Mouse (Mus musculus) embryonic fibroblast, embryonic 13.5 days (primary cell): ENCODE measurements at regions not wholly inside any gene's neighbourhood (a gene's known extent, or its start where the extent isn't known, plus 50 kb on each side); places are given as distances from the start of the nearest gene placed in this dataset.

ENCODE experiments used
- CTCF ChIP-seq: IDR thresholded peaks from 2 replicates; pipeline ENCODE4 v1.5.1; 2011; ENCODE audit warnings: mild to moderate bottlenecking, control low read depth, low read length, moderate library complexity, borderline replicate concordance; ENCODE audit not compliant: insufficient read depth
- POLR2A ChIP-seq: IDR thresholded peaks from 2 replicates; pipeline ENCODE4 v1.6.1; 2011; ENCODE audit warnings: low read depth, mild to moderate bottlenecking, control low read depth, low read length, moderate library complexity

DNA sequence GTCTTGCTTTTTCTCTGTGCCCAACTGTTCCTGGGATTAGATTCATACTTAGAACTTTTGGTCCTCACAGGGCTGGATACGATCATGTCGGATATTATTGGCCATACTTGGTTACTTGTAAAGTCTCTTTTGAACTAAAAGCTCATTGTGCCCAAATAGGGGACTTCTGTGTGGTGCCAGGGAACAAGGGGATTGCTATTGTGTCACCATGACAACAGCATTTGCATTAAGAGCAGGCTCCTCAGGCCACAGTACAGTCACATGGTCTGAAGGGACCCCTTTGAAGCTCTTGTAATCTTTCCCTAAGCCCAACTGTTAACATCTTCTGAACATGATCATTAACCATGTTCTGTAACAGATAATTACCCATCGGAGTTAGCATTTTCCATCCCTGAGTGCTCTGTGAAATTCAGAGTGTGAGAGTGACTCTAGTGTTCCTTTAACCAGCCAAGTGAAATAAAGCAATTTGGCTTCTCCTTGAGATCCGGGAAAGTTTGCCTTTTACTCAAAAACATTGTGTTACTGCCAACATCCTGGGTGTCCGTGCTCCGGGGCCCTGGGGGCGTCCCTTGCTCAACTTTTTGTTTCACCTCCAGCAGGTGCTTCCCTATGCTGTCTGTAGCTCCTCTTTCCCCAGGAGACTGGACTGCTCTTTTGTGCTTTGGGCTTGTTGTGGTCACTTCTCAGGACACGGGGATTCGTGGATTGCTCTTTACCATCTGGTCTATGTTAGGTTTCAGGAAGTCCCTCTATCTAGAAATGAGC, 157.7 kb downstream of the Ktn1 start:
- TF ChIP-seq CTCF (no peak), POLR2A (no peak)
